Mouse (Mus musculus) cerebellum, adult 9-10 months (tissue): ENCODE data around the gene Mthfd2l.
A peak's percentile ranks its signal among the peaks of the same experiment; 100 is the strongest.

Experiments used
- DNase-seq: peaks from one replicate; pipeline ENCODE4 v3.0.0; 2022

Gene Mthfd2l

DNA sequence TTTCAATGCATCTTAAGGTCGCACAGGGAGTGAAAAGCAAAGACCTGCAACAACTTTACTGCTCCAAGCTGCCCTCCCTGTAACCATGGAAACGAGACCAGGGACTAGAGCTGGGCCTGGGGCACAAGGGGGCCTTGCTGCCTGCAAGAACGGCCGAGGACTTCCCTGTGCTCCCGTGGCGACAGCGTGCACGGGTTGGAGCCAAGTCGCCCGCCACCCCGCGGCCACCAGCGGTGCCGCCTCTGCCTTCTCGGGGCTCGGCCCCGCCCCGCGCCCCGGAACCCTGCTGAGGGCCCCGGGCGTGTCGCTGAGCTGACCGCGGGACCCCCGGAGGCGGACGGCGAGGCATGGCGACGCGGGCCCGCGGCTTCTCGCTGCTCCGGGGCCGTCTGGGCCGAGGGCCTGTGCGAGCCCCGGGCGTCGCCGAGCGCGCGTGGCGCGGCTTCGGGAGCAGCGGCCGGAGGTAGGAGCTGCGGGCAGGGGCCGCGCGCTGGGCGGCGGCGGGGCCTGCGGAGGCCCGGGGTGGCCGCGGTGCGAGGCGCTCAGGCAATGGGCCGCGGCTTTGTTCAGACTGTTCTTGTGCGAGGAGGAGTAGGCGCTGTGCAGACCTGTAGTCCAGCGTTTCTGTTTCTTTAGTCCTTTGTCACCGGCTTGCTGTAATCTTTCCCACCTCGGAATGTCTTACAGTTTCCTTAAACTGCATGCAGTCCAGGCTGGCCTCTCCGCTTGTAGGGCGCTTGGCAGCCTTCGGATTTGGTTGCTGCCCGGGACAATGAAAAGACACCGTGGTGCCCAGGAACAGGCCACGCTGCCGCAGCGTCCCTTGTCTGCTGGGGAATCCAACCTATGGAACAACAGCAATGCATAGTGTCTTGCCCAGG lies at the start of gene Mthfd2l:
TSS of gene Mthfd2l (plus strand) at position 147 of the 881 bp plus-strand sequence.
- peak; percentile 51 for DNase-seq

DNA sequence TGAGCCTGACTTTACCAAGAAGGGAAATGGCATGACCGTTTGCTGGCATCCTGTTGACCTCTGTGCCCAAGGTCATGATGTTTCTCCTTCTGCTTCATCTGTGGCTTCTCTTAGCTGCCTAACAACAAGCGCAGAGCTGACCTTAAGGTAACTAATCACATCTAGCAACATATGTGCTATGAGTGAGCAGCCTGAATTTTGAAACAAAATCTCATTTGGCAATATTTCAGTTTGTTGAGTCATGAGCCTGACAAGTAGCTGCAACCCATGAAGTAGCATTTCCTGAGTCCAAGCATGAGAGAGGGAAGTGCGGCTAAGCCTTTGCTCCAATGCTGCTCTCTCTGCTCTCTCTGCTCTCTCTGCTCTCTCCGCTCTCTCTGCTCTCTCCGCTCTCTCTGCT lies 49.2 kb upstream of the Mthfd2l start:
- DNase-seq: no peak

DNA sequence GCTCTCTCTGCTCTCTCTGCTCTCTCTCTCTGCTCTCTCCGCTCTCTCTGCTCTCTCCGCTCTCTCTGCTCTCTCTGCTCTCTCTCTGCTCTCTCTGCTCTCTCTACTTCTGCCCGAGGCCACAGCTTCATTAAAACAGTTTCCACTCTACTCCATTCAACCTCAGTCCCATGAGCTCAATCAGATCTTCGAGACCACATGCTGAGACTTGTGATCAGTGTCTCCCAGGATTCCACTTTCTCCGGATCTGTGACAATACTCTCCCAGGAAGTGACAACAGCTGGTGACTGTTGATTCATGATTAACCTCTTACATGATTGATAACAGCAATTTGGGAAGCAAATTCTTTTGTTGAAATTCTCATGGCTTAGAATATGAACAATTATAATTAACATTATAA lies 48.8 kb upstream of the Mthfd2l start:
- no peak for DNase-seq

DNA sequence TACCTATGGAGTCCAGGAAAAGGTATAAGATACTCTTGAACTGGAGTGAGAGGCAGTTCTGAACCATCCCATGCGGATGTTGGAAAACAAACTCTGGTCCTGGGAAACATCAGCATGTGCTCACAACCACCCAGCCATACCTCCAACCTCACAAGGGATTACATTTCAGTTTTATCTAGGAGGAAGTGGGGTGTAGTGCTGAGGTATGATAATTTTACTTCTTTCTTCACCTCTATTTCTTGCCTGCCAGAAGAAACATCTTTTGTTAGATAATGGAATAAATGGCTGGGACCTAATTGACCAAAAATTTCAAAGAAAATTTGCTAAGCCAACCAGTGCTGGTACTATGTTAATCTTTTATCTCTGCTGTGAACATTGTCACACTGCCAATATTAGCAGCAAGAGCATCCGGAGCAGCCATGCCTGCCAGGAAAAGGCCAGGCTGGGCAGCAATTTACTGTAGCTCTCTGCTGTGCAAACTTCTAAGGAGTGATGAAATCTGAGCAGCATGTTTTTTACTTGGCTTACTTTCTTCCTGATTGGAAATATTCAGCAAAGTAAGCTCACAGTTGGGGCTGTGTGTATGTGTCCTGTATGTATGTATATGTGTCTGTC lies 46.2 kb upstream of the Mthfd2l start:
- DNase-seq: no peak

DNA sequence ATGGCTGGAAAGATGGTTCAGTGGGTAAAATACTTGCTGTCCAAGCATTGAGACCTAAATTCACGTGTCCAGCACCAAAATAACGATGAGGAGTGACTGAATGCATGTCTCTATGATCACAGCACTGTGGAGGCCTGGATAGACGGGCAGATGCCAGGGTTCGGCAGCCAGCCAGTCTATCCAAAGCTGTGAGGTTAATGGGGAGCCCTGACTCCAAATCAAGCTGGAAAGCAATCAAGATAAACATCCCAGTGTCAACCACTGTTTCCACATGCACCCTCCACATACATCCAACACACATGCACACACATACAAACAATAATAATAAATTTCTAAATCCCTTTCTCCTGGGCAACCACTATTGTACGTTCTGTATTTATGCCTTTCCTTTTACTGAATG lies 42.3 kb upstream of the Mthfd2l start:
- no peak for DNase-seq

DNA sequence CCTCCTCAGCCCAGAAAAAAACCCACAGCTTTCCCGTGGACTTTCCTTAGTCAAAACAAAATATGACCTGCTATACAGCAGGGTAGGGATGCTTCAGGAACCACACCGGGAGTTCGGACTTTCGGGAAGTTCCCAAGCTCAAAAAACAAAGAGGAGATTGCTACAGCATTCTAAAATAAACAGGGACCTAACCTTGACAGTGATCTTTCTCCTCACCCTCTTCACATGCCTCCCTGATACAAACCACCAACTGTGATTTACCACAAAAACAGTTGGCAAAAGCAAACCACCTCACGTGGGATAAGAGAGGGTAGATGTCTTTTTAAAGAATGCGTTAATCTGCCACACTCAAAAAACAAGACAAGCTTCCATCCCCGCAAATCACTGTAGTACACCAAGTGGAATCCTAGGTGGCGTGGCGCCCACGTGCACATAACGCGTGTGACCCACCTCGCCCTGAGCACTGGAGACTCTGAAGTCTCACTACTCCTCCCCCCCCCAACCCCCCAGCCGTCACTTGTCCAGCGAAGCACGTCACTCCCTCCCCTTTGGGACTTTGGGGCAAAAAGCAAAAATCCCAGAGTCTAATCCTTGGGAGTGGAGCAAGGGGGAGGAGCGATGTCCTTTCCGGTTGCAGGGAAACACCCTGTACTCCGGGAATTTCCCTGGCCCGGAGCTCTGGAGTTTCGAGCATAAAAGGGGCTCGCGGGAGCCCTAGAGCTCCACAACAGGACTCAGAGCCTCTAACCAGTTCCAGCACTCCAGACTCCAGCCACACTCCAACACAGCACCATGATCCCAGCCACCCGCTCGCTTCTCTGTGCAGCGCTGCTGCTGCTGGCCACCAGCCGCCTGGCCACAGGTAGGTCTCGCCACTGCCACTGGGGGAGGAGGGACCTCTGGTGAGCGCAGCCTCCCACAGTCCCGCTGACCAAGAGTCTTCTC lies 40.1 kb upstream of the Mthfd2l start, which contains the start of gene Cxcl1:
TSS of gene Cxcl1 (plus strand) at position 723 of the 945 bp plus-strand sequence.
- no peak for DNase-seq

DNA sequence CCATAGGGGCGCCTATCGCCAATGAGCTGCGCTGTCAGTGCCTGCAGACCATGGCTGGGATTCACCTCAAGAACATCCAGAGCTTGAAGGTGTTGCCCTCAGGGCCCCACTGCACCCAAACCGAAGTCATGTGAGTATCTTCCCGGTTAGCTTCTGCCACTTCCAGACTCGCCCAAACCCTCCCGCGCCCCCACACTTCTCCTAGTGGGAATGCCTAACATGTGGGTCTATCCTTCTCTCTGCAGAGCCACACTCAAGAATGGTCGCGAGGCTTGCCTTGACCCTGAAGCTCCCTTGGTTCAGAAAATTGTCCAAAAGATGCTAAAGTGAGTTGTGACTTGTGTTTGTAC lies 39.5 kb upstream of the Mthfd2l start:
- no peak for DNase-seq

DNA sequence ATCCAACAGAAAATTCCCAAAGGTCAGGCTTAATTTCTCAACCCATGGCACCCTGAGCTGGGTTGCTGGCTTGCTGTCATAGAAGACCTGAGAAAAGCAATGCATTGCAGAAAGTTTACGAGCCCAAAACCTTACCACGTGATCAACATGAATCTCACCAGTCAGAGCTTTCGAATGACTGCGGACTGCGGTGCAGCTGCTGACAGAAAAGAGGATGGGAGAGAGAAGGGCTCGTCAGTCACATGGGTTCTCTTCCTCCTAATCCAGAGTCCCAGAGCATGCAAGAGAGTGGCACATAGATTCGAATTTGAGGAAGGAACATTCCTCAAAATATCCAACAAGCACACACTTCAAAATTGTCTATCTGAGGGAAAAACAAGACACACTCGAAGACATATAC lies 36.7 kb upstream of the Mthfd2l start:
- no peak for DNase-seq

DNA sequence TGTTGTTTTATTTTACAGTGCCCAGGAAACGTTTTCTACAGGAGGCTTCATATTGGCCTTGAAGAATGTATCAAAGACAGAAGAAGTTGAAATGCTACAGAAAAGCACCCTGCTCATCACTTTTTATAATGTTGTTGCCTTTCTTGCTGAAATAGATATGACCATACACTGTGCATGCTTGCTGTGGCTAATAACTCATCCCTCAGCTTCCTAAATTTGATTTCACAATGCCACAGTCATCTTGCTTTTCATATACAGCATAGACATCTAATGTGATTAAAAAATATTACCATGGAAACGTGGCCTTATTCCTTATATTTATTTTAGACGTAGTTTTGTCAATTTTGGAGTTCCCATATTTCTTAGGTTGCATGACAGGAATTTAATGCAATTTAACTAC lies 33.5 kb upstream of the Mthfd2l start:
- DNase-seq: no peak

DNA sequence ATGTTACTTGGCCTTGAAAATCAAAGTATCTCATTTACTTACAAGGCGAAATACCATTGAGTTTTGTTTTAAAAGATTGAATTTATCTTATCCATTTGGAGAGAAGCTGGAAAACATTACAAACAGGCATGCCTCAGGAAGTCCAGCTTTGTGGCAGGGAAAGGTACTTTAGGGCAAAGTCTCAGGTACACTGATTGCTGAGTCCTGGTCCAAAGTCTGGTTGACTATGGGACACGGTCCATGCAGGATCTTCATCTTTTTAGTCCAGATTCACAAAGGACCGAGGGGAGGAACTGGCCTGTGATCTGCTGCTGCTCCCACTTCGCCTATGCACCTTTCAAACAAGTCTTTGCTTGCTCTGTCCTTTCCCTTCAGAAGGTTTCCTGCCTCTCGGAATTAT lies 31.6 kb upstream of the Mthfd2l start:
- no peak for DNase-seq

DNA sequence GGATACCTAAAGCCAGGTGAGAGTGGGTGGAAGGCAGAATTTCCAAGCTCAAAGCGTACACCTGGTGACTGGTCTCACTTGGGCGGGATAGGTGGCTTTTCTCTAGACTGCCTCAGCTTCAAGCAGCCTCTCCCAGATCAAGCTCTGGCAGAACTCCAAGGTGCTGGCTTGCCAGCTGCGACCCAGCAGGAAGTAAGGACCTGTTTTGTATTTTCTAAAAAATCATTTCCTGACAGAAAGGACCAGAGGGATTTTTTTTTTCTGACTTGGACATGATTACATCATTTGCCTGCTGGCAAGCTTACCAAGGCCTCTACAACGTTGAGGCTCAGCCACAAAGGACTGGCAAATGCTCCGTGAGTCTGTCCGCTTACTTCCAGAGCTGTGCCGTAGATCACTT lies 30.8 kb upstream of the Mthfd2l start:
- DNase-seq: peak; percentile 84

DNA sequence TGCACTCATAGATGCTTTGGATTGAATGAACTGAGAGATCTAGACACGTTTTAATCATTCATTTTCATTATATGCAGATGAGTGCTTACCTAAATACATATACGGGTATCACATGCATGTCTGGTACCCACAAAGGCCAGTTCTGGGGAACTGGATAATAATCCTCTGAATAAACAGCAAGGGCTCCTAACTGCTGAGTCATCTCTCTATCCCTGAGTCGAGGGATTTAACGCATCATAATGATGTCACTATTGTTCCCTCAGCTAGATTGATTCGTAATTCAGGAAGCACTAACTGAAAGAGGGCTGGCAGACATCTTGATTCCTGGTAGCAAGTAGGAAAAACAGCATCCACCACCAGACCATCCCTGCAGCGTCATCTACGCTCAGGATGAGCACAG lies 30.2 kb upstream of the Mthfd2l start:
- no peak for DNase-seq

DNA sequence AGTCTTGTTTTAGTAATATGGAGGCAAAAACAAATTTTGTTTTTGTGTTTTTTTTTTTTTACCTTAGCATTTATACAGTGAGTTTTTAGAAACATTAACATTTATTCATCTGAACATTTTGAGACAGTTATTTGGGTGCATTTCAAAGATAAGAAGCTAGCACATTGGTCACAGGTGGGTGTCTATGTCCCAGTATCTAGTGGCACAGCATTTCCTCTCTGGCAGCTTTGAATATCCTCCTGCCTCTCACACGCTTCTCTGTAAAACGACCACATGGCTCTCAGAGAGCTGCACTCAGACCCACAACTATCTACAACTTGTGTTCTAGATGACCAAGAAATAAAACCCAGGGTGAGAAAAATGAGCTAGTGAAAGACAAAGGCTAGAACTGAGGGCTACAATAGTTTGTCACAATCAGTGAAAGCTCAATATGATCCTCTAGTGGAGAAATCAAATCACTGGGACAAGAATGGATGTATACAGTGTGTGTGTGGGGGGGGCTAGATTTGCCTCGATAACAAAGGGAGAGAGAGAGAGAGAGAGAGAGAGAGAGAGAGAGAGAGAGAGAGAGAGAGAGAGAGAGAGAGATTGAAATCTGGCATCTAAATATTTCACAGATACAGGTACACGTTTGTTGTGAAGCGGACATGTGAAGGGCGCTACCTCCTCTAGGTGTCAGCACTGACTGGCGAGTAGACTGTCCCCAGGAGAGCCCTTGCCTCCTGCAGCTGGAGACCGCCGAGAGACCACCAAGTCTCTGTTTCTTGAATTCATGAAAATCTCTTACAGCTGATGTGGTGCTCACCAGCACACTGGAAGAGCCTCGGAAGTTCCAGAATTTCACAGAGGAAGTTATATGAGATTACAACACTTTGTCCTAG lies 28.3 kb upstream of the Mthfd2l start:
- DNase-seq: no peak

DNA sequence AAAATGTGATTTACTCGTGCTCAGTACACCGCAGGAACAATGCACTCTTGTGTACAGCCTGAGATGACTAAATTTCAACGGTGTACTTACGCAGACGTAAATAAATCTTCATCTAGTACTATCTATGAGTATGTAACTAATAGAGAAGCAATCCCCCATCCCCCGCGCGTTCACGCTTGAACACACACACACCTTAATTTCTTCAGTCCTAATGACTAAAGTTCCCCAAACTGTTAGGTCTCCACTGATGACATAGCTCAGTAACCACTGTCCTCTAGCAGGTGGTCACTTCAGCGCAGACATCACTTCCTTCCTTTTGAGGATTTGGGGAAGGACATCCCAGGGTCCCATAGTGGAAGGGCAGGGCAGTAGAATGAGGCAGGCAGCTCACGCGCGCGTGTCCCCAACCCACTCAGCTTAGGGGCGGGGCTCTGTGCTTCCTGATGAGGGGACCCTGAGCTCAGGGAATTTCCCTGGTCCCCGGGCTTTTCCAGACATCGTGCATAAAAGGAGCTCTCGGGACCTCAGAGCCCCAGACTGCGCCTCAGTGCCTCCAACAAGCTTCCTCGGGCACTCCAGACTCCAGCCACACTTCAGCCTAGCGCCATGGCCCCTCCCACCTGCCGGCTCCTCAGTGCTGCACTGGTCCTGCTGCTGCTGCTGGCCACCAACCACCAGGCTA lies 27.4 kb upstream of the Mthfd2l start, which contains the start of gene Cxcl2:
TSS of gene Cxcl2 (plus strand) at position 533 of the 682 bp plus-strand sequence.
- no peak for DNase-seq

DNA sequence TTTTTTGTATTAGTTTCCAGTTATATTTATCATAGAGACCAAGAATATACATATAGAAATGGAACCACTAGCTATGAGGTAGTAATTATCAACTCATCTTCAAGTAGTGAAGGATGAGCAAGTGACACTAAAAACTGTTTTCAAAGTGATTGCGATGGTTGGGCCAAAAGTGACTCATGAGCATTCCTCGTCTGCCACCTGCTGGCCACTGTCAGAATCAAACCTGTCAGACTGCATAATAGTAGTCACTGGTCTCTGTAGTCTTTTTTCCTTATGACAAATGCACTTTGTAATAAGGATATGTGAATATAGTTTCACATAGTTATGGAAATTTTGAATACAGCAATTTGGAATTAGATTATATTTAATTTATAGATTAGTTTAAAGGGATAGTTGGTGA lies 21.9 kb upstream of the Mthfd2l start:
- DNase-seq: peak; percentile 59

DNA sequence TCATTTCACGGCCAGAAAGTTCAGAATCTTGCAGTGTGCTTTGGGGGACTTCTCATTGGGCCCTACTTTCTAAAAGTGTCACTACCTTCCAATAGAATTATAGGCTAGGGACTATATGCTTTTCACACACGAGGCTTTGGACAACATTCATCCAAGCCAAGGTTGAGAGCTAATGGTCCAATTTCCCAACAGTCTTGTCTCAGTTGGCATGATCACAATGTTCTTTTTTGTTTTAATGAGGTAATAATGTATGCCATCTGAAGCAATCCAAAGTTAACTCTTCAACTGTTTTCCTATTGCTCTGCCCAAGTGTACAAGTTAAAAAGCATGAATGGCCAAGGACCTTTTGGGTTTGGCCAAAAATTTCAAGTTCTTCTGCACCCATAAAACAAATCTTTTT lies 11.4 kb upstream of the Mthfd2l start:
- no peak for DNase-seq

DNA sequence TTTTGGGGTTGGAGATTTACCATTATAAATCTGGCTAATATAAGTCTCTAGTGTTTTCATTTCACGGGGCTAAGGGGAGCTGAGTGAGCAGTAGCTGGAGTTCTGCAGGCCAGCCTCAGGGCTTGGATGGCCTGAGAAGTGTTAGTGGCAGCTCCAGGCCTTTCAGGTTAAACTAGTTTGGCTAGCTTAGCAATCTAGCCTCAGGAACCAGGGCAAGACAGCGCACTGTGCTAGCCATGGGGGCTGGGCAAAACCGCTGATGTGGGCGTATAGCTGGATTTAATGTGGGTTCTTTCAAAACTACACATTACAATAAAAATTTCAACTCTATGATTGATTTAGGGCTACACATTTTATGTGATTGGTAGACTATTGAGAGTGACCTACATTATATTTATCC lies 8.0 kb upstream of the Mthfd2l start:
- DNase-seq: no peak

DNA sequence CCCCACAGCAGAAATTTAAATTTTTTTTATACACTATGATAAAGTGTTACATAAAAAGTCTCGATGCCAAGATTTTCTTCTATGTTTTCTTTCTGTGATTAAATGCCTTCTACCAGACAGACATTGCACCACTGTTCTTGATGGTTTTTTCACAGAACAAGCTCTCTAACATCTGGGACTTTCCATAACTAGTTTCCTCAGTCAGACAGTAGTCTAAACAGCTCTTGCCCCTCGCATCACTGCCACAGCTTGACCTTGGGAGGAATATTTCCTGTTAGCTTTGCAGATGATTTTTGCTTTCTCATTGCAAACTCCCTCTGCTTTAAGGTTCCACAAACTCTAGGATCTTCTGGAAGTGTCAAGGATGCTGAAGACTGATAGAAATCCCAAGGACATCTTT lies 371 bp upstream of the Mthfd2l start:
- no peak for DNase-seq

DNA sequence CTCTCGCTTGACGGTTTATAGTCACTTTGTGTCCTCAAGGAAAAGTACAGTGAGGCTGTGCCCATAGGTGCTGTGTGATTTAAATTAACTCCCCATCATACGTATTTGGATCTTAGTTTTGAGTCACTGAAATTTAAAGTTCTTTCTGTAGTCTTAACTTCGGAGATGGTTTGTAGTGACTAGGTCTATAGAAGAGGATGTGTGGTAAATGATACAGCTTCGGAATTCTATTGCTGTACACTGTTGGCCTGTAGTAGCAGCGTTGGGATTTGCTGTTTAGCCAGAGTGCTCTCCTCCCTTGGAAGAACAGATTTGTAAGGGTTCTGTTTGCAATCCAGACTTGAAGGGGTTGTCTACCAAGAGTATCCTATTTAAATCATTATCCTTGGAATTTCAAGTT lies 994 bp downstream of the Mthfd2l start:
- peak; percentile 10 for DNase-seq

DNA sequence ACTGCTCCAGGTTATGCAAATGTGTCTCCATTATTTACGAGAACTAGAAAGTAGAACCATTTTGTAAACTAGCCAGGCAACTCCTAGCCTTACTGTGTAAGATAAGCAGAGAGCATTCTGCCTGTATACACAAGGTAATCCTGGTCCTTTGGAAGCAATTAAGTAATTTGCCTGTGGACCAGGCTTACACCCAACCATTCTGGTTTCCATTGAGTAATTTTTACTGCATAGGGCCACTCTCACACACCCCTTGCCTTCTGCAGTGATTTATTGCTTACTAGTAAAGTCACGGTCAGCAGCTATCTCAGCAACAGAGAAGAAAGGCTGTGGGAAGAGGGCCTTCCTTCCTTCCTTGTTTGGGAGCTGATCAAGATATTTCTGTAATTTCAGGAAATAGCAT lies 5.8 kb downstream of the Mthfd2l start:
- no peak for DNase-seq

DNA sequence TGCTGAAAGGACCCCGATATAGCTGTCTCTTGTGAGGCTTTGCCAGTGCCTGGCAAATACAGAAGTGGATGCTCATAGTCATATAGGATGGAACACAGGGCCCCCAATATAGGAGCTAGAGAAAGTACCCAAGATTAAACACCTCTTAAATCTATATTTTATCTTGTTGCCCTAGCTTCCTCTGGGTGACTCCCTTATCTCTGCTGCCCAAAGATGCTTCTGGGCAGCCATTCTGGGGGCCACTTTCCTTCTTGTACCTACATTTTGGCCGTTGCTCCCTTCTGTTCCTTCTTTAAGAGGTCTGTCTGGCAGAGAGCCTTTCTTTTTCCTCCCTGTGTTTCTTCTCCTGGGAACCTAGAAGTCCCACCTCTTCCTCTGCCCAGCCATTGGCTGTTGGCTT lies 14.5 kb downstream of the Mthfd2l start:
- no peak for DNase-seq

DNA sequence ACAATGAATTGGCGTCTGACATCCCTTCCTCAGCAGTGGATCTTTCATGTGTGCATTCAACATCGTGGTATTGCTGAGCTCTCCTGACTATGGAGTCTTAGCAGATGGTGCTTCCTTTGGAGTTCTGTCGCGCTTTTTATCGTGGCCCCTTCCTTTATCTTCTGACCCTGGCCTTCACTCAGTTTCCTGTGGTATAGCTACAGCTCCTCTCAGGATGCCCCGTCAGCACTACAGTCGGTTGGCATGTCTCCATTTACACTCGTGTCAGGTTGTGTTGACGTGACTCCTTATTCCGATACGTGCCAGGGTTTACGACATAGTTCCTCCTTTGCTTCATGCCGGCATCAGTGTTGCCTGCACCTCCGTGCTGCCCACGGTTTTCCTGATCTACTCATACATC lies 18.6 kb downstream of the Mthfd2l start:
- DNase-seq: no peak
